Mouse (Mus musculus) lung, embryonic 15.5 days (tissue): Measurements from ENCODE around the gene Crtc3. TPM values are rescaled to one million over a fixed set of nuclear protein-coding genes. Genes with fewer than 3 reads are reported as not detected.

ENCODE experiments used
- ATAC-seq: fragments of 200-750 bp; cut with Nextera tagmentation; 2 replicates; pipeline ENCODE4 v1.8.0; 2017; ENCODE audit warnings: moderate number of reproducible peaks, borderline replicate concordance; ENCODE audit not compliant: low FRiP score, low TSS enrichment; ENCODE audit errors: extremely low read depth
- H3K27ac ChIP-seq: fragments of 300-500 bp; sonication (generic); 2 replicates; pipeline ENCODE4 v1.5.1; 2015; ENCODE audit warnings: moderate library complexity, mild to moderate bottlenecking, inconsistent platforms
- H3K27me3 ChIP-seq: fragments of 300-500 bp; sonication (generic); 2 replicates; pipeline ENCODE4 v1.6.1; 2015; ENCODE audit warnings: inconsistent platforms
- H3K36me3 ChIP-seq: fragments of 300-500 bp; sonication (generic); 2 replicates; pipeline ENCODE4 v1.6.1; 2015; ENCODE audit warnings: inconsistent platforms
- H3K4me1 ChIP-seq: fragments of 300-500 bp; sonication (generic); 2 replicates; pipeline ENCODE4 v1.6.1; 2015; ENCODE audit warnings: inconsistent platforms
- H3K4me2 ChIP-seq: fragments of 300-500 bp; sonication (generic); 2 replicates; pipeline ENCODE4 v1.6.1; 2015; ENCODE audit warnings: inconsistent platforms, mild to moderate bottlenecking, moderate library complexity
- H3K4me3 ChIP-seq: fragments of 300-500 bp; sonication (generic); 2 replicates; pipeline ENCODE4 v1.5.1; 2015; ENCODE audit warnings: mild to moderate bottlenecking, inconsistent platforms
- H3K9ac ChIP-seq: fragments of 300-500 bp; sonication (generic); 2 replicates; pipeline ENCODE4 v1.6.1; 2015; ENCODE audit warnings: inconsistent platforms
- H3K9me3 ChIP-seq: fragments of 300-500 bp; sonication (generic); 2 replicates; pipeline ENCODE4 v1.6.1; 2016; ENCODE audit warnings: inconsistent platforms
- WGBS: fragments of 180-500 bp; shearing (Covaris S2); methylation state at CpG from one replicate; pipeline ENCODE4 v1.1.7; 2015; 5-methylcytosine and 5-hydroxymethylcytosine counted together
- polyA plus RNA-seq: library from polyadenylated mRNA; unstranded; fragments of >200 nt; fragmentation: Nextera tagmentation; extraction: Ambion mirVana; gene quantifications from 2 replicates; pipeline ENCODE4 v1.2.1, GENCODE M21; 2015

Crtc3 gene
- polyA plus RNA-seq, 1 experiment from 2014 or later, result 26.1 TPM

DNA sequence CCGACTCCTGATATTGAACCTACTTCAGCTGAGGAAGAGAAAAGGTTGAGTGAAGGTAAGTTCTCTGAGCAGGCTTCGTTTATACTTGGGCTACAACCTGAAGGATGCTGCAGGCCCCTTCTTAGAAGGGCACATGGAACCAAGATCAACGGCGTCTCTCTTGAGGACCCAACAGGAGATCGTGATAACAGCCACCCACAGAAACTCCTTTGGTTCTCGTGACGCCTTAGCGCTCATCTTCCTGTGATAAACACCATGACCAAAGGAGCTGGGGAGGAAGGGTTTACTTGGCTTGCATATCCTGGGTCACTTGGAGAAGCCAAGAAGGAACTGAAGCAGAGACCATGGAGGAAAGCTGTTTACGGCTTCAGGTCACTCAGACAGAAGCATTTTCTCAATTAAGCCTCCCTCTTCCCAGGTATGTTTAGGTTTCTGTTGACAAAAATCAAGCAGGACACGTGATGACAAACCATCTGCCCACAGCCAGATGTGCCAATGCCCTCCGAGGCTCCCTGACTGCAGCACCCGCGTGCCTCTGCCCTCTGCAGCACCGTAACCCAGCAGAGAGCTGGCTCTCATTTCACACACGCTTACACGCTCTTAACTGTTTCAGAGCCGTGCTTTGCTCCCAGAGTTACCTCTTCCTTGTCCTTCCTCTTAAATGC is 52.3 kb downstream of the Crtc3 start:
- 40% methylated on average over 17 of the region's 17 CpGs for WGBS
- H3K36me3 ChIP-seq, result no peaks in the 10 kb centered on the region
- H3K9ac ChIP-seq, result no peak overlapping the region
- no peaks in the 10 kb centered on the region for H3K27me3 ChIP-seq
- H3K9me3 ChIP-seq, result no peaks in the 10 kb centered on the region
- H3K4me2 ChIP-seq, result no peak overlapping the region
- peaks cover 43% of the 10 kb centered on the region for H3K4me1 ChIP-seq
- H3K4me3 ChIP-seq, result no peak overlapping the region
- H3K27ac ChIP-seq, result no peak overlapping the region
- no peak for ATAC-seq

DNA sequence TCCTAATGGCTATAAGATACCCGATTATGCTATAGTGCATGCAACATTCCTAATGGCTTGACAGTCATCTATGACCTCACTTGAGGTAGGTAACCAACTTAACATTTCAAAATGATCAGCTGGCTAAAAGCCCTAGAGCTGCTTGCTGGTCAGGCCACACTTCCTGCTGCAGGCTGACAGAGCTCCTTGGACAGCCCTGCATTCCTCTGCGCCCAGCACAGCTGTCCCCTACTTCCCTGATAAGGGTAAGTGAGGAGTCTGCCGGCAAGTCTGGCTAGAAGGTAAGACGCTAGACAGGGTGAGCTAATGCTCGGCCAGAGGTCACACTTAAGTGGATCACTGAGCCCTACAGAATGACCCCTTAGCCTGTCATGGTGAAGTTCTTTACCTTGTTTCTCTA is 52.8 kb downstream of the Crtc3 start:
- no peak overlapping the region for H3K9ac ChIP-seq
- H3K4me2 ChIP-seq, result no peak overlapping the region
- no peaks in the 10 kb centered on the region for H3K9me3 ChIP-seq
- 18% methylated on average over 5 of the region's 5 CpGs for WGBS
- no peaks in the 10 kb centered on the region for H3K27me3 ChIP-seq
- peaks cover 41% of the 10 kb centered on the region for H3K4me1 ChIP-seq
- peak; percentile 47; the same call in 1 of the 2 replicates for ATAC-seq
- no peak overlapping the region for H3K4me3 ChIP-seq
- H3K36me3 ChIP-seq, result no peaks in the 10 kb centered on the region
- no peak overlapping the region for H3K27ac ChIP-seq

GRCm38 (mm10) chr7:80634741-80635140 is 53.9 kb downstream of the Crtc3 start:
- WGBS, result 63% methylated on average over 9 of the region's 9 CpGs
- peaks cover 46% of the 10 kb centered on the region for H3K4me1 ChIP-seq
- H3K27me3 ChIP-seq, result no peaks in the 10 kb centered on the region
- H3K36me3 ChIP-seq, result no peaks in the 10 kb centered on the region
- no peak overlapping the region for H3K4me3 ChIP-seq
- no peaks in the 10 kb centered on the region for H3K9me3 ChIP-seq
- no peak overlapping the region for H3K4me2 ChIP-seq
- H3K9ac ChIP-seq, result no peak overlapping the region
- H3K27ac ChIP-seq, result no peak overlapping the region
- no peak for ATAC-seq

DNA sequence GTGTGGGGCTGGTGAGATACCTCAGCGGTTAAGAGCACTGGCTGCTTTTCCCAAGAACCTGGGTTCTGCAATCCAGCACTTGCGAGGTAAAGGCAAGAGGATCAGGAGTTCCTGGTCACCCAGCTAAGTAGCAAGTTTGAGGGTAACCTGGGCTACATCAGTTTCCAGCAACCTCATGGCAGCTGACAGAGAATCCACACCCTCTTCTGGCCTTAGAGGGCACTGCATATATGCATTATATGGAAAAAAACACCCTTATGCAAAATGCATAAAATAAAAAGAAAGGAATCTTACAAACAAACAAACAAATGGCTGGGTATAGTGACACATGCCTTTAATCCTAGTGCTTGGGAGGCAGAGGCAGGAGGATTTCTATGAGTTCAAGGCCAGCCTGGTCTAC is 55.0 kb downstream of the Crtc3 start:
- Histone ChIP-seq H3K36me3 (no peaks in the 10 kb centered on the region), H3K4me1 (peaks cover 56% of the 10 kb centered on the region), H3K27ac (no peak overlapping the region), H3K27me3 (no peaks in the 10 kb centered on the region), H3K4me2 (no peak overlapping the region), H3K4me3 (no peak overlapping the region), H3K9ac (no peak overlapping the region), H3K9me3 (no peaks in the 10 kb centered on the region)
- 98% methylated on average over 2 of the region's 2 CpGs for WGBS
- ATAC-seq, result no peak

GRCm38 (mm10) chr7:80631993-80632392 is 56.7 kb downstream of the Crtc3 start:
- 71% methylated on average over 6 of the region's 6 CpGs for WGBS
- no peaks in the 10 kb centered on the region for H3K9me3 ChIP-seq
- no peak for ATAC-seq
- no peaks in the 10 kb centered on the region for H3K27me3 ChIP-seq
- no peak overlapping the region for H3K9ac ChIP-seq
- H3K27ac ChIP-seq, result no peak overlapping the region
- H3K4me1 ChIP-seq, result peaks cover 52% of the 10 kb centered on the region
- H3K36me3 ChIP-seq, result no peaks in the 10 kb centered on the region
- no peak overlapping the region for H3K4me3 ChIP-seq
- H3K4me2 ChIP-seq, result no peak overlapping the region

DNA sequence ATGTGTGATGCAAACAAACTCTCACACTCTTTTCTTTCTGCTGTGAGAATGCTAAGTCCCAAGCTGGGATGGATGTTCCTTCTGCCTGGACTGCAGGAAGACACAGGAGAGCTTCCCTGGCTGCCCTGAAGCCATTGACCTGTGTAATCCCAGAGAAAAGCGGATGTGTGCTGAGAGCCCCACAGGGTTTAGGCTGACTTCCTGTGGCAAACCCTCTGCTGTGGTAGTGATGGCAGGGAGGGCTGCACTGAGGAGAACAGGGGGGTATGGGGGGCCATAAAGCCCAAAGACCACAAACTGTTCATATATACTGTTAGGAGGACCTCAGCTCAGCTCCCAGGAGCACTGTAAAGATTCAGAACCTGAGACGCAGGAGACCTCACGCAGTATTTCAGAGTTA is 57.3 kb downstream of the Crtc3 start:
- Histone ChIP-seq H3K4me2 (no peak overlapping the region), H3K9me3 (no peaks in the 10 kb centered on the region), H3K27ac (no peak overlapping the region), H3K4me1 (peaks cover 47% of the 10 kb centered on the region), H3K27me3 (no peaks in the 10 kb centered on the region), H3K36me3 (no peaks in the 10 kb centered on the region), H3K4me3 (no peak overlapping the region), H3K9ac (no peak overlapping the region)
- no peak for ATAC-seq
- 80% methylated on average over 3 of the region's 3 CpGs for WGBS

GRCm38 (mm10) chr7:80629369-80629768 is 59.3 kb downstream of the Crtc3 start:
- H3K9ac ChIP-seq, result no peak overlapping the region
- H3K27ac ChIP-seq, result peak overlapping the region; percentile 87
- 23% methylated on average over 12 of the region's 12 CpGs for WGBS
- ATAC-seq, result peak; percentile 53; the same call in 1 of the 2 replicates
- no peak overlapping the region for H3K4me3 ChIP-seq
- peaks cover 31% of the 10 kb centered on the region for H3K4me1 ChIP-seq
- no peaks in the 10 kb centered on the region for H3K36me3 ChIP-seq
- H3K27me3 ChIP-seq, result no peaks in the 10 kb centered on the region
- peak overlapping the region; percentile 41 for H3K4me2 ChIP-seq
- no peaks in the 10 kb centered on the region for H3K9me3 ChIP-seq

GRCm38 (mm10) chr7:80628708-80629183 is 59.9 kb downstream of the Crtc3 start:
- Histone ChIP-seq H3K4me1 (peaks cover 31% of the 10 kb centered on the region), H3K9ac (peak overlapping the region; percentile 6; the same call in 1 of the 2 replicates), H3K27me3 (no peaks in the 10 kb centered on the region), H3K36me3 (no peaks in the 10 kb centered on the region), H3K9me3 (no peaks in the 10 kb centered on the region), H3K4me3 (no peak overlapping the region), H3K4me2 (peak overlapping the region; percentile 41), H3K27ac (peak overlapping the region; percentile 87)
- WGBS, result 30% methylated on average over 8 of the region's 8 CpGs
- ATAC-seq, result peak; percentile 66

DNA sequence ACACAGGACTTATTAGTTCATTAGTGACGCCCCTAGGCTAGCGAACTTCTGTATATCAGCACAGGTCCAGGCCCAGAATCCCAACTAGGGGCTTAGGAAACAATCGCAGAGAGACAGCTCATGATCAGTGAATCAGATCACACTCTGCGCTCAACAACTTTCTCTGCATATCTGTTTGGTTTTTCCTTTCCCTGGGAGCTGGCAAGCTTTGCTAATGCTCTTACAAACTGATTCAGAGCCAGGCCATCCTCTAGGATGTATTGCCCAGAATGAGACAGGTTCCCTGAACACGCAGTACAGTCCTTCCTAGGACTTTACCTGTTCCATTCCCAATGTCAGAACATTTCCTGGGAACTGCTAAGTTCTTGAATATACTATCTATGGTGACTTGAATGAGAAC is 61.7 kb downstream of the Crtc3 start:
- H3K9me3 ChIP-seq, result no peaks in the 10 kb centered on the region
- no peak overlapping the region for H3K27ac ChIP-seq
- H3K4me1 ChIP-seq, result peaks cover 31% of the 10 kb centered on the region
- H3K4me3 ChIP-seq, result no peak overlapping the region
- ATAC-seq, result no peak
- no peaks in the 10 kb centered on the region for H3K36me3 ChIP-seq
- no peaks in the 10 kb centered on the region for H3K27me3 ChIP-seq
- no peak overlapping the region for H3K9ac ChIP-seq
- WGBS, result 79% methylated on average over 5 of the region's 5 CpGs
- no peak overlapping the region for H3K4me2 ChIP-seq

- Histone ChIP-seq H3K27ac (no peak overlapping the region), H3K4me2 (no peak overlapping the region), H3K9ac (no peak overlapping the region), H3K9me3 (no peaks in the 10 kb centered on the region), H3K4me3 (no peak overlapping the region), H3K27me3 (no peaks in the 10 kb centered on the region), H3K36me3 (no peaks in the 10 kb centered on the region), H3K4me1 (peaks cover 23% of the 10 kb centered on the region)
- no peak for ATAC-seq
- 80% methylated on average over 7 of the region's 7 CpGs for WGBS
Observed at GRCm38 (mm10) chr7:80625841-80626240, 62.8 kb downstream of the Crtc3 start.

DNA sequence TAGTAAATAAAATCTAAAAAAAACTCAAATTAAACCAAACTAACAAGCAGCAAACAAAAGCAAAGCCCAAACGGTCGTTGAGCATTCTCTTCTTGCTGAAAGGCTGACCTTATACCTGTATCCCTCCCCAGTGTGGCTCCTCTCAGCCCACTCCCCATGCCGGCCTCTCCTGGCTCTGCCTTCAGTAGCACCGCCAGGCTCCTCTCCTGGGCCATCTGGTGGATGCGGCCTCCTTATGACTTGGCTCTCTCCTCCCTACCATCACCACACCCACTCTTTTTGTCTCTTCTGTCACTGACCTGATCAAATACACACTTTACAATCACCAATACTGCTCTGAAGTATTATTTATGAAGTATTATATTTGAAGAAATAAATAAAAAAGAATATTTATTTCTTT is 65.4 kb downstream of the Crtc3 start:
- Histone ChIP-seq H3K9ac (no peak overlapping the region), H3K4me3 (no peak overlapping the region), H3K27me3 (no peaks in the 10 kb centered on the region), H3K4me1 (peaks cover 4% of the 10 kb centered on the region), H3K4me2 (no peak overlapping the region), H3K27ac (no peak overlapping the region), H3K9me3 (no peaks in the 10 kb centered on the region), H3K36me3 (no peaks in the 10 kb centered on the region)
- ATAC-seq, result no peak
- 84% methylated on average over 5 of the region's 5 CpGs for WGBS

GRCm38 (mm10) chr7:80616096-80616495 is 72.6 kb downstream of the Crtc3 start:
- H3K4me1 ChIP-seq, result peaks cover 3% of the 10 kb centered on the region; the same call in 1 of the 2 replicates
- H3K4me3 ChIP-seq, result no peak overlapping the region
- no peaks in the 10 kb centered on the region for H3K36me3 ChIP-seq
- H3K27ac ChIP-seq, result no peak overlapping the region
- 76% methylated on average over 9 of the region's 9 CpGs for WGBS
- no peak overlapping the region for H3K4me2 ChIP-seq
- H3K9ac ChIP-seq, result no peak overlapping the region
- ATAC-seq, result no peak
- no peaks in the 10 kb centered on the region for H3K9me3 ChIP-seq
- no peaks in the 10 kb centered on the region for H3K27me3 ChIP-seq
